Mouse (Mus musculus) neural tube, embryonic 10.5 days (tissue): Measurements from ENCODE around the gene BC029722.

Experiments used
- DNase-seq: peaks from one replicate; pipeline ENCODE4 v3.0.0-alpha.2; 2017; ENCODE audit warnings: low spot score; ENCODE audit errors: extremely low spot score

BC029722 gene

GRCm38 (mm10) chr2:155818596-155819391 lies 432 bp downstream of the BC029722 start:
- DNase-seq = peak; percentile 85

- no peak for DNase-seq
Observed at GRCm38 (mm10) chr2:155817301-155818245, 1.7 kb downstream of the BC029722 start.

DNA sequence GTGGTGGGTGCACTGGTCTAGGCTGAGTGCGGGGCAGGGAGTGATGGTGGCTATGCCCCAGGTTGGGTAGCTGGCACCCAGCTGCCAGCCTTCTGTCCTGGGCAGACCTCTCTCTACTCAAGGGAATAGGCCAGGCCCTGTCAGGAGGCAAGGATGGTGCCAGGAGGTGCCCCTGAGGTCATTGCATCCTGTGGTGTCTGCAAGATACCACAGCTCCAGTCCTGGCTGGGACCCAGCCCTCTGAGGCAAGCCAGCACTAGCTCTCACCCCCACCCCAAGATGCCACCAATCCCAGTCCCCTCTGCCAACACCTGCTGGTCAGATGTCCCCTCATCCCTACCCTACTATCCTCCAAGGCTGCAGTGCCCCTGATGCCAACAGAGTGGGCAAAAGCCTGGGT lies 3.0 kb downstream of the BC029722 start:
- no peak for DNase-seq

DNA sequence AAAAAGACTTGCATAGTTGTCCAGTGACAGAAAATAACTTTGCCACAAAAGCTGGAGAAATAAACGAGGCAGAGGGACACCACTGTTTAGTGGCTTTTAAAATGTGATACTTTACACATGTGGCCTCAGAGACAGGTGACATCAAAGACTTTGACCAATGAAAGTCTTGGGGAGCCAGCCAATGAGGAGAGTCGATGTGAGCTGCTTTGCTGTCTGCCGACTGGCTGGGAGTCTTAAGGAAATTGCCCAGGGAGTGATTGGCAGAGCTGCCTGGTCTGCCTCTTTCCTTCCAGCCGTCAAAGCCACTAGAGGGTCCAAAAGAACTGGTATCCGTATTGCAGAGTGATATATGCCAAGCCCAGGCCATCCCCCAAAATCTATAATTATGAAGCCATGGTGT lies 4.4 kb downstream of the BC029722 start:
- DNase-seq = no peak

- no peak for DNase-seq
Observed at GRCm38 (mm10) chr2:155812637-155813036, 6.6 kb downstream of the BC029722 start.

DNA sequence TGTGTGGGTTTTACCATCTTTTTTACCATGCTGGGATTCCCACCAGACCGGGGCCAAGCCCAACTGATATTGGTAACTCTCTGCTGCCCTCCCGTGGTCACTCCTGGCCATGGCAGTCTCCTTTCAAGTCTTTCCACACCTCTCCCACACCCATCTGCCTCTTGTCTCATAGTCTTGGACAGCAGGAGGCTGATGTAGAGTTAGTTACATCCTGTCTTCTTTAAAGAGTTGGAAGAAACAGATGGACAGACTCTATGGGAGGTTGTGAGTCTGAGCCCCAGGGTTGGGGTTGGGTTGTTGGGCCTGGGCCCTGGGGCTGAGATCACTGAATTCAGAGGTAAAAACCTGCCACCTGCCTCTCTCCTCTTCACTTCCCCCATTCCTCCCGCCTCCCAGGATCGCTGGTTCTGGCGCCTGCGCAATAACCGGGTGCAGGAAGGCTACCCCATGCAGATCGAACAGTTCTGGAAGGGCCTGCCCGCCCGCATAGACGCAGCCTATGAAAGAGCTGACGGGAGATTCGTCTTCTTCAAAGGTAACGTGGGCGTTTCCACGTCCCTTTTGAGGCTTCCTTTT lies 7.3 kb downstream of the BC029722 start:
- peak; percentile 84 for DNase-seq

GRCm38 (mm10) chr2:155809620-155810019 lies 9.6 kb downstream of the BC029722 start:
- no peak for DNase-seq

DNA sequence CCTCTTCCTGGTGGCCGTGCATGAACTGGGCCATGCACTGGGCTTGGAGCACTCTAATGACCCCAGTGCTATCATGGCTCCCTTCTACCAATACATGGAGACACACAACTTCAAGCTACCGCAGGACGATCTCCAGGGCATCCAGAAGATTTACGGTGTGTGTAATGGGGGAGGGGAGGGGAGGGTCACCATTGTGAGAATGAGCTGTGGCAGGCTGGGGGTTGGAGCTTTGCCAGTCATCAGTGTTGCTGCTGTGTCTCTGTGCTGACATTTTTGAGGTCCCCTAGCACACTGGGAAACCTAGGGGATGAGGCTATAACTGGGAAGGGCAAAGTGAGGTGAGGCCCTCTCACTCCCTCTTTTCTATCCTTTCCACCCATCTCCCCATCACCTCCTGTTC lies 11.8 kb downstream of the BC029722 start:
- no peak for DNase-seq

GRCm38 (mm10) chr2:155806548-155806947 lies 12.7 kb downstream of the BC029722 start:
- DNase-seq = no peak

DNA sequence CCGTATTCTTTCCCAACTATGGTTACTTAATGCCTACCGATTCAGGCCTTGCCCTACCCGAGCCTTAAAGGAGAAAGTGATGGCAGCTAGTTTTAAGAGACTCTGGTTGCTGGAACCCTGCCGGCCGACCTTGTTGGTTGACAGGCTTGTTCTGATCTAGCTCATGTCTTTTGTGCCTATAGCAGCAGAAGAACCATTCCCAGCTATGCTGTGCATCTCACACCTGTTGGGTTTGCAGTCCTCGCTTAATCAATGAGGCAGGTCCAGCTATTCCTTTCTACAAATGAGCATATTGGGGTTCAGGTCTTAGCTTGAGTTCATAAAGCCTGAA lies 13.3 kb downstream of the BC029722 start:
- DNase-seq = no peak

- DNase-seq = no peak
Observed at GRCm38 (mm10) chr2:155805231-155805924, 13.8 kb downstream of the BC029722 start.

DNA sequence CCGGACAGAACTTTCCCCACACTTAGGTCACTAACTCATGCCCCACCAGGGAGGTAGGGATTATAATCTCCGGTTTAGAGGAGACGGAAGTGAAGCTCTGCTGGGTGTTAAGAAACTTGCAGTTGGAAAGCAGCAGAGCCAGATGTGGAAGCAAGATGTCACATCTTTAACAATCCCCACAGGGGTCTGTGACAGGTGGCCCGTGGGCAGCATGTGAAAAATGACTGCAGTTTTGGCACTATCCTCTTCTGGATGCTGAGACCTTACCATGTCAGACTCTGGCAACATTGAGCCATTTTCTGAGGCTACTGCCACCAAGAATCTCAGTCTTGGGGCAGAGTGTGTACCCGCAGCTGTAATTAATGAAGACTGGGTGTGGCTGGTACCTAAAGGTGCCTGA lies 15.2 kb downstream of the BC029722 start:
- DNase-seq = no peak

- DNase-seq = no peak
Observed at GRCm38 (mm10) chr2:155802761-155803160, 16.5 kb downstream of the BC029722 start.

GRCm38 (mm10) chr2:155798613-155799012 lies 20.6 kb downstream of the BC029722 start:
- no peak for DNase-seq

DNA sequence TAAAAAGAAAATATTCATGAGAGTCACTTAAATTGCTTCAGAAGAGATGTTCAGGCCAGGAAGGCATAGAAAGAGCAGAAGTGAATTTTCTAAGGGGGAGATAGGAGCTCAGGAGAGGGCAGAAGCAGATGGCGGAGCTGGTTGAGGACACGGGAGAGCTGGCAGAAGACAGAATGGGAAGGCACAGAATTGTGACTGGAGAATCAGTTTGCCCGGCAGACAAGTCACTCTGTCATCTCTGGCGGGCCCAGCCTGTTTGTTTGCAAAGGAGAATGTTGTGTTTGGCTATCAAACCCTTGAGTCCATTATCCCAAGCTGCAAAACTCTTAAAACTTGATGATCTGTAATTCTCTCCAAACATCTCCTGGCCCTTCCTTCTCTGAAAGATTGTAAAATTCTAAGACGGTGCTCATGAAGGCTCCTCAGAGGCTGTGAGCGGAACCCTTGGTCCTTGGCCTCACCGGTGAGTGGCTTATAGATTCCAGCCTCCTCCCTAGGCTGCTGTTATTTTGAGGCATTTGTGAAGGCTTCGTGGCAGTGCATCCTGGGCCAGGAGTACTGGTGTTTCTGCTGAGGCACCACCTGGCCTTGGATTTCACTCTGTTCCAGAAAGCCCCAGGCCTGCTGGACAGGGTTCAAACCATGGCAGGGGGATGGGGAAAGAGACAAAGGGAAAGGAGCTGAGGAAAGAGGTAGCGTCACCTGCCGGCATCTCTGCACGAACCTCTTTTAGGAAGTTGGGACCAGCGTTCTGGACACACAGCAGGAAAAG lies 24.4 kb downstream of the BC029722 start:
- DNase-seq = no peak

DNA sequence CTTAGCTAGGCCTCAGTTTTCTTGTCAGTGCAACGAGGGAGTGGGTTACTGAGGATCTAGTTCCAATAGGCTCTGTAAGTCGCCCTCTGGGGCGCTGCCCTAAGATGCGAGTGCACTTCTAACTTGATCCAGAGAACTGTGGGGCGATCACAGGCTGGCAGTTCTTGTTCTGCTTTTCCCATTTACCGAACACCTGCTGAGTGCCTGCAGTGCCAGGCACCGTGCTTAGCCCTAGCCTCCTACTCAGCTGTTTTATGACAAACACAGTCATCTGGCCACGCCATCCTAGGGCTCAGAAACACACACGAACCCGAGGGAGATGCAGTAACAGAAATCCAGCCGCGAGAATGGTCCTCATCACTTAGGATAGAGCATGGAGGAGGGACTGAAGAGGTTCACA lies 26.3 kb downstream of the BC029722 start:
- no peak for DNase-seq

GRCm38 (mm10) chr2:155787949-155788931 lies 31.0 kb downstream of the BC029722 start:
- no peak for DNase-seq

DNA sequence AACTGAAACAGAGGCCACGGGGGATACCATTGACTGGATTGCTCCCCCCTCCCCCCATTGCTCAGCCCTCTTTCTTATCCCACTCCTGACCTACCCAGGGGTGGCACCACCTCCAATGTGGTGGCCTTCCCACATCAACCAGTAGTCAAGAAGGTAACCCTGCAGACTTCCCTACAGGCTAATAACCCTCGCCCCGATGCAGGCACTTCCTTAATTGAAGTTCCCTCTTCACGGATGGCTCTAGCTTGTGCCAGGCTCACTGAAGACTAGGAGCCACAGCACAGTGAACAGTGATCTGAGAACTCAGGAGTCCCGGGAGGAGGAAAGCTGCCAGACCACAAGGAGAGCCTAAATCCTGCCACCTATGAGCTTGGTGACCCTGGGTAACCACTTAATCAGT lies 32.3 kb downstream of the BC029722 start:
- DNase-seq = no peak

- no peak for DNase-seq
Observed at GRCm38 (mm10) chr2:155784534-155784933, 34.7 kb downstream of the BC029722 start.

GRCm38 (mm10) chr2:155779506-155779905 lies 39.7 kb downstream of the BC029722 start:
- no peak for DNase-seq
